Mouse (Mus musculus): ENCODE results near the gene Pdlim4. TPM values are rescaled to one million over a fixed set of nuclear protein-coding genes. Genes with fewer than 3 reads are reported as not detected.

The Pdlim4 gene
- polyA plus RNA-seq, 1 experiment from 2014 or later = 4.0 TPM

DNA sequence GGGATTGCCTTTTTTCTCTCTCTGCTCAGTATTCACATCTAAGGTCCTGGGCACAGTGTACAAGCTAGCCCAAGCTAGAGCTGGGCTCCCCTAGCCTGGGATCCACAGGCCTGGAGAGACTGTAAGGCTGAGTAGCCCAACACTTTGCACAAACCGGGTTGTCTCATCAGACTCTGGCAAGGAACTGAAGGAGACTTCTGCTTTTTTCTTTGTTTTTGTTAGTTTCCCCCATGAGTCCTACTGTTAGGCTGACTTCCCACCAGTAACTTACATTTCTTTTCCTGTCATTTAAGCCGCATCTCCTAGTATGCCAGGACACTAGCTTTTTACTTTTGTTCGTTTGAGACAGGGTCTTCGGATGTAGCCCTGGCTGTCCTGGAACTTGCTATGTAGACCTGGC is 39.8 kb downstream of the Pdlim4 start:
- Histone ChIP-seq H3K27me3 (ENCODE audit: insufficient read depth, low read length) (no peaks in the 10 kb centered on the region), H3K27ac (ENCODE audit: low read depth) (peak overlapping the region; percentile 91), H3K4me2 (ENCODE audit: low read depth, low read length) (peak overlapping the region; percentile 81), H3K4me1 (ENCODE audit: insufficient read depth) (peaks cover 28% of the 10 kb centered on the region), H3K9me3 (ENCODE audit: low read length) (no peaks in the 10 kb centered on the region), H3K36me3 (replicated peaks; ENCODE audit: insufficient read depth, low read length) (peaks cover 4% of the 10 kb centered on the region; the same call in 1 of the 2 replicates), H3K9ac (replicated peaks) (peak overlapping the region; percentile 81), H3K4me3 (ENCODE audit: low read depth, low read length) (peak overlapping the region; percentile 58)
- ATAC-seq (no peak), DNase-seq (no peak)
- TF ChIP-seq CTCF (IDR thresholded peaks at IDR 0.05; ENCODE audit: low read depth) (no peak), EP300 (IDR thresholded peaks at IDR 0.05; ENCODE audit: low read depth) (no peak)
- 37% methylated on average over 4 of the region's 4 CpGs for whole genome bisulfite sequencing (ENCODE audit: insufficient replicate concordance)

GRCm38 (mm10) chr11:54028044-54028951 is 40.5 kb downstream of the Pdlim4 start, which contains the start of gene Slc22a4:
Gene Slc22a4, minus strand, starts transcription at chr11:54028090.
- peak within 1 kb of the TSS; percentile 81 for H3K4me2 ChIP-seq (ENCODE audit: low read depth, low read length)
- peaks cover 4% of the 10 kb centered on the region; the same call in 1 of the 2 replicates for H3K36me3 ChIP-seq (replicated peaks; ENCODE audit: insufficient read depth, low read length)
- 3% methylated on average over 58 of the region's 61 CpGs for WGBS (ENCODE audit: insufficient replicate concordance)
- peak within 1 kb of the TSS; percentile 91 for H3K27ac ChIP-seq (ENCODE audit: low read depth)
- H3K9ac ChIP-seq (replicated peaks) = peak within 1 kb of the TSS; percentile 81
- no peaks in the 10 kb centered on the region for H3K27me3 ChIP-seq (ENCODE audit: insufficient read depth, low read length)
- ATAC-seq = peak; percentile 84
- H3K4me3 ChIP-seq (ENCODE audit: low read depth, low read length) = peak within 1 kb of the TSS; percentile 58
- H3K9me3 ChIP-seq (ENCODE audit: low read length) = no peaks in the 10 kb centered on the region
- DNase-seq = peak; percentile 90
- H3K4me1 ChIP-seq (ENCODE audit: insufficient read depth) = peaks cover 29% of the 10 kb centered on the region
- TF ChIP-seq EP300 (IDR thresholded peaks at IDR 0.05; ENCODE audit: low read depth) = no peak; the same call in 1 of the 2 replicates
- peak; percentile 63 for TF ChIP-seq CTCF (IDR thresholded peaks at IDR 0.05; ENCODE audit: low read depth)

GRCm38 (mm10) chr11:54027131-54028043 is 41.4 kb downstream of the Pdlim4 start:
- DNase-seq (no peak), ATAC-seq (no peak)
- Histone ChIP-seq H3K9me3 (ENCODE audit: low read length) (no peaks in the 10 kb centered on the region), H3K4me3 (ENCODE audit: low read depth, low read length) (peak overlapping the region; percentile 58), H3K36me3 (replicated peaks; ENCODE audit: insufficient read depth, low read length) (peaks cover 11% of the 10 kb centered on the region; the same call in 1 of the 2 replicates), H3K4me2 (ENCODE audit: low read depth, low read length) (peak overlapping the region; percentile 81), H3K4me1 (ENCODE audit: insufficient read depth) (peaks cover 37% of the 10 kb centered on the region), H3K9ac (replicated peaks) (peak overlapping the region; percentile 81), H3K27ac (ENCODE audit: low read depth) (peak overlapping the region; percentile 91), H3K27me3 (ENCODE audit: insufficient read depth, low read length) (no peaks in the 10 kb centered on the region)
- TF ChIP-seq CTCF (IDR thresholded peaks at IDR 0.05; ENCODE audit: low read depth) (no peak), EP300 (IDR thresholded peaks at IDR 0.05; ENCODE audit: low read depth) (no peak)
- WGBS (ENCODE audit: insufficient replicate concordance) = 16% methylated on average over 28 of the region's 31 CpGs

DNA sequence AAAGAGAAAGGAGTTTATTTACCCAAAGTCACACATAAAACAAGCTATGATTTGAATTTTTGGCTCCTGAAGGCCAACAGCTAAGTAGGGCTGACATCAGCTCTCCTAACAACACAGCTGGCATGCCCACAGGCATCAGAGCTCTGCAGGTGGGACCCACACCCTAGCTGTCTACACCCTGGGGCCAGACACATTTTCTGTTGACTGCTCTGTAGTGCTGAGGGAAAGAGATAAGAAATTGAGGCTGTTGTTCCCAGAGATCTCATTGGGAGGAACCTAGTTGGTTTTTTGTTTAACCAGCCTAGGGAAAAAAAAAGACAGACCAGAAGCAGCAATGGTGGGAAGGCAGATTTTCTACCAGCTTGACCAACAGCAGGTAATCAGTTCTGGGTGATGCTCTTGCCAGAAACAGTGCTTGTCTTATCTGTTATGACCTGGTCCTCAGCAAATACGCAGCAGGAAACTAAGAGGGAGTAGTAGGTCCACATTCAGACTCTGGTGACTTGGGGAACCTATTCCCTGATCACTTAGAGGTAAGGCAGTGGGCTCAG is 42.2 kb downstream of the Pdlim4 start:
- DNase-seq (peak; percentile 66), ATAC-seq (peak; percentile 85)
- Histone ChIP-seq H3K4me3 (ENCODE audit: low read depth, low read length) (peak overlapping the region; percentile 58), H3K27ac (ENCODE audit: low read depth) (peak overlapping the region; percentile 91), H3K9ac (replicated peaks) (peak overlapping the region; percentile 81), H3K4me2 (ENCODE audit: low read depth, low read length) (peak overlapping the region; percentile 81), H3K4me1 (ENCODE audit: insufficient read depth) (peaks cover 37% of the 10 kb centered on the region), H3K9me3 (ENCODE audit: low read length) (no peaks in the 10 kb centered on the region), H3K36me3 (replicated peaks; ENCODE audit: insufficient read depth, low read length) (peaks cover 16% of the 10 kb centered on the region; the same call in 1 of the 2 replicates), H3K27me3 (ENCODE audit: insufficient read depth, low read length) (no peaks in the 10 kb centered on the region)
- 54% methylated on average over 1 of the region's 1 CpGs for WGBS (ENCODE audit: insufficient replicate concordance)
- TF ChIP-seq EP300 (IDR thresholded peaks at IDR 0.05; ENCODE audit: low read depth) (peak; percentile 96), CTCF (IDR thresholded peaks at IDR 0.05; ENCODE audit: low read depth) (no peak)

- Histone ChIP-seq H3K9ac (replicated peaks) (no peak overlapping the region), H3K27me3 (ENCODE audit: insufficient read depth, low read length) (no peaks in the 10 kb centered on the region), H3K4me3 (ENCODE audit: low read depth, low read length) (no peak overlapping the region), H3K27ac (ENCODE audit: low read depth) (no peak overlapping the region), H3K4me1 (ENCODE audit: insufficient read depth) (peaks cover 20% of the 10 kb centered on the region), H3K36me3 (replicated peaks; ENCODE audit: insufficient read depth, low read length) (peaks cover 20% of the 10 kb centered on the region; the same call in 1 of the 2 replicates), H3K4me2 (ENCODE audit: low read depth, low read length) (no peak overlapping the region), H3K9me3 (ENCODE audit: low read length) (no peaks in the 10 kb centered on the region)
- DNase-seq (no peak), ATAC-seq (no peak)
- WGBS (ENCODE audit: insufficient replicate concordance) = 75% methylated on average over 5 of the region's 5 CpGs
- TF ChIP-seq EP300 (IDR thresholded peaks at IDR 0.05; ENCODE audit: low read depth) (no peak), CTCF (IDR thresholded peaks at IDR 0.05; ENCODE audit: low read depth) (no peak)
Measured at GRCm38 (mm10) chr11:54021396-54022093, 47.3 kb downstream of the Pdlim4 start.

All from liver, postnatal 0 days (tissue).